Mouse (Mus musculus) brain, adult 2 months (tissue): ENCODE results near the gene Tial1.

Experiments
- DNase-seq: peaks from one replicate; pipeline ENCODE4 v3.0.0; 2011; ENCODE audit warnings: low read depth, low spot score

Tial1 gene

GRCm38 (mm10) chr7:128417226-128417929, 44.1 kb downstream of the Tial1 start:
- no peak for DNase-seq

GRCm38 (mm10) chr7:128416664-128417063, 44.9 kb downstream of the Tial1 start:
- DNase-seq = peak; percentile 14

- DNase-seq = no peak
Measured at GRCm38 (mm10) chr7:128414433-128414832, 47.1 kb downstream of the Tial1 start.

- DNase-seq = peak; percentile 27
Measured at GRCm38 (mm10) chr7:128412071-128412833, 49.3 kb downstream of the Tial1 start.

GRCm38 (mm10) chr7:128410708-128411413, 50.7 kb downstream of the Tial1 start:
- DNase-seq = peak; percentile 44

GRCm38 (mm10) chr7:128408265-128408664, 53.3 kb downstream of the Tial1 start:
- DNase-seq = no peak

GRCm38 (mm10) chr7:128403988-128404387, 57.5 kb downstream of the Tial1 start:
- DNase-seq = no peak

- no peak for DNase-seq
Measured at GRCm38 (mm10) chr7:128403586-128403985, 57.9 kb downstream of the Tial1 start.

- no peak for DNase-seq
Measured at GRCm38 (mm10) chr7:128403128-128403527, 58.4 kb downstream of the Tial1 start.

- no peak for DNase-seq
Measured at GRCm38 (mm10) chr7:128402577-128402976, 58.9 kb downstream of the Tial1 start.

- no peak for DNase-seq
Measured at GRCm38 (mm10) chr7:128398664-128399063, 62.9 kb downstream of the Tial1 start.

GRCm38 (mm10) chr7:128397066-128397465, 64.5 kb downstream of the Tial1 start:
- no peak for DNase-seq

- DNase-seq = no peak
Measured at GRCm38 (mm10) chr7:128393756-128394155, 67.8 kb downstream of the Tial1 start.

- DNase-seq = peak; percentile 45
Measured at GRCm38 (mm10) chr7:128392972-128393314, 68.6 kb downstream of the Tial1 start.

- peak; percentile 56 for DNase-seq
Measured at GRCm38 (mm10) chr7:128392071-128392971, 69.2 kb downstream of the Tial1 start.

- no peak for DNase-seq
Measured at GRCm38 (mm10) chr7:128391267-128392057, 70.1 kb downstream of the Tial1 start.
